Mouse (Mus musculus): ENCODE measurements around the gene Sgpp1. TPM values are rescaled to one million over a fixed set of nuclear protein-coding genes. Genes with fewer than 3 reads are reported as not detected.
"Not testable (repeated sequence)": the region's sequence is repeated elsewhere in the genome, so short reads cannot be mapped to it uniquely, and the experiment has no call there.

Sgpp1 gene
- polyA plus RNA-seq, 1 experiment: 167 TPM

GRCm38 (mm10) chr12:75731927-75732443 lies 3.5 kb downstream of the Sgpp1 start:
- no peak for DNase-seq (ENCODE audit: low read depth)

GRCm38 (mm10) chr12:75731508-75731907 lies 4.0 kb downstream of the Sgpp1 start:
- DNase-seq (ENCODE audit: low read depth): no peak

- no peak for DNase-seq (ENCODE audit: low read depth)
These were observed 5.1 kb downstream of the Sgpp1 start for GRCm38 (mm10) chr12:75730458-75730857.

DNA sequence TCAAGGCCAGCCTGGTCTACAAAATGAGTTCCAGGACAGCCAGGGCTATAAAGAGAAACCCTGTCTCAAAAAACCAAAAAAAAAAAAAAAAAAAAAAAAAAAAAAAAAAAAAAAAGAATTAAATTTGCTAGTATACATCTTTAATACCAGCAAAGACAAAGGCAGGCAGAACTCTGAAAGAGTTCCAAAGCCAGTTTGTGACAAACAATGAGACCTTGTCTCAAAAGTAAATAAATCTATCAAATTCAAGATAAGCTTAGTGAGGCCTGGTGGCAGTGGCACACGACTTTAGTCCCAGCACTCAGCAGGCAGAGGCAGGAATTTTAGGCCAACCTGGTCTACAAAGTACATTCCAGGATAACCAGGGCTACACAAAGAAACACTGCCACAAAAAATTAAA lies 5.7 kb downstream of the Sgpp1 start:
- no peak for DNase-seq (ENCODE audit: low read depth)

GRCm38 (mm10) chr12:75727333-75728125 lies 8.0 kb downstream of the Sgpp1 start:
- no peak for DNase-seq (ENCODE audit: low read depth)

DNA sequence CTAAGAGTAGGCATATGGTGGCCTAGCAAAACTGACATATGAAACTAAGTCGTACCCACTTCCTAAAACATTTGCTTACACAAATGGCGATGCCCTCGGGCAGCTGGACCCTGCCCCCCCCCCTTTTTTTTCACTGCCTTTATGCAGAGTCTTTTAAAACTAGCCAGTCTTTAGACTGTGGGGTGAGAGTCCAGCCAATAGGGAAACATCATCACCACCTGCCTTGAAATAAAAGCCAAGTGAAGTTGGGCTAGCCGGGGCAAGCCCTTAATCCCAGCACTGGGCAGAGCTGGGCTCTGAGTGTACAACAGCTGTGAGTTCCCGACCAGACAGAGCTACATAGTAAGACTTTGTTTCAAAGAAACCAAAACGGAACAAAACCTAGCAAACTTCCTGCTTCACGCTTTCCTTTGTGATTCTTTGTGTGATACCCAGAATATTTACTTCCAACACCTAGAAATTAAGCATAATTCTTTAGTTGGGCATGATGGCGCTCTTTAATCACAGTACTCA lies 9.1 kb downstream of the Sgpp1 start:
- no peak for DNase-seq (ENCODE audit: low read depth)

DNA sequence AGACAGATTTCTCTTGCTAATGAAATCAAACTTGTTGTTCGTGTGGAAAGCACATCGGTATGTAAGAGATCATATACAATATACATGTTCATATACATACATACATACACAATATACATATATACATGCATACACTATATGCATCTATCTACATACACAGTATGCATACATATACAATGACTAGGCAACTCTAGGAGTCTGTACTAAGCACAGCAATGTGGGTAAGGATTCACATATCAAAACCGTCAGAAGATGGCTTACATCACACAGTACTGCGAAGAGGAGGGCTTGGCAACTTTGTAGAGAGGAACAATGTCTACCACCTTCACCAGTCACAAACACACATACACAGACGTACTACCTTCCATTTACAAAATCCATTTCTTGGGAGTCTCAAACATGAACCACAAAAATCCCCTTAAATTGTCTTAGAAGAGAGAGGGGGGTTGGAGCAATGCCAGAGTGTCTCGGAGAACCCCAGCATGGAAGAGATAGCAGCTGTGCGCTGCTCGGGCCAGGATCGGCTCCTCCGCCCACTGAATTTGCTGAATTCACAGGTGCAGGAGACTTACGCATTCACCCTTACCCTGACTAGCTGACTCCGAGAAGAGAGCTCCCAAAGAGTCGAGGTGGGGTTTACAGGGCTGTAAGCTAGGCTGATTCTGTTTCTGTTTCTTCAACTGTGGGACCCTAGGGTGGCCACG lies 10.8 kb downstream of the Sgpp1 start:
- DNase-seq (ENCODE audit: low read depth): no peak

DNA sequence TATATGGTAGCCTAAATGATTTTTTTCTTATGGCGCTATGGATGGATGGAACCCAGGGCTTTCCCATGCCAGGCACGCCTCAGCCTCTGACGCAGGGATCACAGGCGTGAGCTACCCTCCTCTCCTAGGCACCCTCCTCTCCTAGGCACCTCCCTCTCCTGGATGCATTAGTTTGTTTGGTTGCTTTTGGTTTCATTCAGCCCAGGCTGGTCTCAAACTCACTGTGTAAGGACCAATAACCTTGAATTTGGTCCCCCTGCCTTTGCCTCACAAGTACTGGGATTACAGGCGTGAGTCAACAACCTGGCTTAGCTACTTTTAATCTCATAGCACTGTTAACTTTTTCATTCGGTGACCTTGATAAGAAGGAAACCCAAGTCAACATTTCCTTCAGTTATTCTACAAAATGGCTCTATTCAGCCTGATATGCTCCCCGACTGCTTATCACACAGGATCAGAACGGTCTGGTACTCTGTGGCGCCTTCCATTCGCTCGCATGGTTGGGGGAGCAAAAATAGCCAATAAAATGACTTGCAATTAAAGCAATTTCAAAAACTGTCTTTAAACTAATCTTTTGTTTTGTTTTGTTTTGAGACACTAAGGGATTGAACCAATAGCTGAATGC lies 11.6 kb downstream of the Sgpp1 start:
- no peak for DNase-seq (ENCODE audit: low read depth)

DNA sequence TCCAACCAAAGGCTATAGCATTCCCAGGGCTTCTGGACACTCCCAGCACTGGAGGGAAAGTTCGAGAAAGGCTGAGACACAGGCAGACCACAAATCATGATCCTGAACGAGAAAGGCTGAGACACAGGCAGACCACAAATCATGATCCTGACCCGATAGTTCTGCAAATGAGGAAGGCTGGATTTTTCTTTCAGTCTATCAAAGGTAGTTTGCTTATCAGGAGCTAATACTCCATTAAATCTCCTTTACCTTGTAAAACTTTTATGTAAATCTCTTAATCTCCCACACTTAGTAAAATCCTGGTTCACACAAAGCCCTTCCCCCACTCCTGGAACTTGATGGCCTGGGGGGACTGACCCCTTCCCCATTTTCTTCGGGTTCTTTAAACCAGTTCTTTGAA lies 13.6 kb downstream of the Sgpp1 start:
- no peak for DNase-seq (ENCODE audit: low read depth)

DNA sequence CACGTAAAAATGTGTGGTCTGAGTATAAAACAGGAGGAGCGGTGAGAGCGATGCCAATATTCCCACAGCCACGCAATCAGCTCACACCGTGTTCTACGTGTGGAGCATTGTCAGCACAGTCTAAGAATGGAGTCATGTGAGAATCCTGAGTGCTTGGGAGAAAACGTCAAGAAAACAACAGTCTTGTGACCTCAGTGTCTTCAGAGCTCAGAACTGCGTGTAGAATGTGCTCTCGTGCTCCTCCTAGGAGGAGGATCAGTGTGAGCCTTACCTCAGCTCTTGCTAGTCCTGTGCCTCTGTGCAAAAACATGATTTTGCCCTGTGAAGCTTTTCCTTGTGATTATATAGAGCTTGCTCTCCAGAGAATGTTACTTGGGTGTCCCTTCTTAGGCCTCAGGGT lies 14.5 kb downstream of the Sgpp1 start:
- DNase-seq (ENCODE audit: low read depth): no peak

DNA sequence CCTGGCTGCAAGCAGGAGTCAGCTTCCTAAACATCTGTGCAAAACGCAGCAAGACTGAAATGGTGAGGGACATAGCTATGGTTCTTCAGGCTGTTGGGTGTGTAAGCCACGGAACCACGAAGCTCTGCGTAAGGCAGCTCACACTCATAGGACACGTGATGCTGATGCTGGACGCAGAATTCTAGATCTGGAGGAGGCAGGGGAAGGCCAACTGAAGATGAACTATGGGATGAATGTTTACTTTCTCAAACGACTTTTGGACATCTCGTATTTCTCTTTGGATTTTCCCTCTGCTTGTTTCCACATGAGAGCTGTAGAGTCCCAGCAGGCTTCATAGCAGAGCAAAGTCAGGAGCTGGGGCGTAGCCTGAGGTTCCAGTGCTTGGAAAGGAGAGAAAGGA lies 21.9 kb downstream of the Sgpp1 start:
- DNase-seq (ENCODE audit: low read depth): no peak

DNA sequence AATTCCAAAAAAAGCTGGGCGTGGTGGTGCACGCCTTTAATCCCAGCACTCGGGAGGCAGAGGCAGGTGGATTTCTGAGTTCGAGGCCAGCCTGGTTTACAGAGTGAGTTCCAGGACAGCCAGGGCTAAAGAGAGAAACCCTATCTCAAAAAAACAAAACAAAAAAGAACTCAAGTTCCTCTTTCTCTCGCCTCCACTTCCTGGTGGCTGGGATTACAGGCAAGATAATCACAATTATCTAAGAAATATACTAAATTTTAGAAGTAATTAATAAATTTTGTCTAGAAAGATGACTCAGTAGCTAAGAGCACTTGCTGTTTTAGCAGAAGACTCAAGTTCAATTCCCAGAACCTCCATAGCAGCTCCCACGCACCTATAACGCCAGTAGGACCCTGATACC lies 22.6 kb downstream of the Sgpp1 start:
- DNase-seq (ENCODE audit: low read depth): not testable (repeated sequence)

DNA sequence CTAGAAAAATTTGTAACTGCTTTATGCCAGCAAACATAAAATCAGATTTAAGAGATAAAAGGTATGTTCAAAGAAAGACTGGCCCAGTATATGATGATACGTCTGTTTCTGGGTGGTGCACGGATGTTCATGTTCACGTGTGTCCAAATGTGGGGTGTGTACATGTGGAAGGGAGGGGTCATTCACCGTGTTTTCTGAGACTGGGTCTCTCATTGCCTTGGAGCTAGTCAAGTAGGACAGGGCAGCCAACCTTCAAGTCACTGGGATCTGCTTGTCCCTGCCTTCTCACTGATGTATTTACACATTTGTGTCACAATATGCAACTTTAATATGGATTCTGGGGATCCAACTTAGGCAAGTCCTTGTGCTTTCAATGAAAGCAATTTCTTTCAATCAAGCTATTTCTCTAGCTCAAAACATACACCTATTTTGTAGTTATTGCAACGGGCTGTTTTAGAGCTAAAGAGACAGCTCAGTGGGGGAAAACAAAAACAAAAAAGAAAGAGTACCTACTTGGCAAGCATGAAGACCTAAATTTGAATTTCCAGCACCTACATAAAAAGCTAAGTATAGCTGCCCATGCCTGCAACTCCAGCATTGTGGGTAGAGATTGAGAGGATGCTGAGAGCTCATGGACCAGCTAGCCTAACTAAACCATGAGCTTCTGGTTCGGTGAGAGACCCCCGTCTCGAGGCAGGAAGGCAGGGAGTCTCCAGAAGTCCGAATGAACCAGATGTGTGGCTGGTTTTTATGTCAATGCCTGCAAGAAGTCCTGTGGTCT lies 24.7 kb downstream of the Sgpp1 start:
- no peak for DNase-seq (ENCODE audit: low read depth)

DNA sequence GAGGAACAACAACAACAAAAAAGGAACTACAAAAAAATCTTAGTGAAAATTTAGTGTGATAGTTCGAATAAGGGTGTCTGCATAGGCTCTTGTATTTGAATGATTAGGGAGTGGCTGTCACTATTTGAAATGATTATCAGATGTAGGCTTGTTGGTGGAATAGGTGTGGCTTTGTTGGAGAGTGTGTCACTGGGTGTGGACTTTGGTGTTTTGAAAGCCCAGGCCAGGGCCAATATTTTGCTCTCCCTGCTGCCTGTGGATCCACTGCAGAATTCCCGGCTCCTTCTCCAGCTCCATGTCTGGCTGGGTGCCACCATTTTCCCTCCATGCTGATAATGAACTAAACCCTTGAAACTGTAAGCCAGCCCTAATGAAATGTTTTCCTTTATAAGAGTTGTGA lies 26.0 kb downstream of the Sgpp1 start:
- no peak for DNase-seq (ENCODE audit: low read depth)

DNA sequence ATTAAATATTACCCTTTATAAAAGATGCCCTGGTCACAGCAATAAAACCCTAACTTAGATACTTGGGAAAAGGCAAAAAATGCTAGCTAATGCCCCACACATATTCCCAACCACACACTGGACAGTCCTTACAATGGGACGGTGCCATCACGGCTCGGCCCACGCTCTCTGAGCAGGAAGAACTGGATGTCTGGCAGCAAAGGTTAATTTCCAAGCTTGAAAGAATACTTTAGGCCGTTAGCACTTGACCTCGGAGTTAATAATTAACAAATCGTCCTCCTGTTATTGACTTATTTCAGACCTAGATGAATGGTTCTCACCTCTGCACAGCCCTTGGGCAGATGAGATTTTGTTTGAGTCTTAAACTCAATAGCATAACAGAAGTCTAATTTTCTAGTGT lies 28.9 kb downstream of the Sgpp1 start:
- DNase-seq (ENCODE audit: low read depth): no peak

GRCm38 (mm10) chr12:75702739-75703122 lies 32.8 kb downstream of the Sgpp1 start:
- no peak for DNase-seq (ENCODE audit: low read depth)

DNA sequence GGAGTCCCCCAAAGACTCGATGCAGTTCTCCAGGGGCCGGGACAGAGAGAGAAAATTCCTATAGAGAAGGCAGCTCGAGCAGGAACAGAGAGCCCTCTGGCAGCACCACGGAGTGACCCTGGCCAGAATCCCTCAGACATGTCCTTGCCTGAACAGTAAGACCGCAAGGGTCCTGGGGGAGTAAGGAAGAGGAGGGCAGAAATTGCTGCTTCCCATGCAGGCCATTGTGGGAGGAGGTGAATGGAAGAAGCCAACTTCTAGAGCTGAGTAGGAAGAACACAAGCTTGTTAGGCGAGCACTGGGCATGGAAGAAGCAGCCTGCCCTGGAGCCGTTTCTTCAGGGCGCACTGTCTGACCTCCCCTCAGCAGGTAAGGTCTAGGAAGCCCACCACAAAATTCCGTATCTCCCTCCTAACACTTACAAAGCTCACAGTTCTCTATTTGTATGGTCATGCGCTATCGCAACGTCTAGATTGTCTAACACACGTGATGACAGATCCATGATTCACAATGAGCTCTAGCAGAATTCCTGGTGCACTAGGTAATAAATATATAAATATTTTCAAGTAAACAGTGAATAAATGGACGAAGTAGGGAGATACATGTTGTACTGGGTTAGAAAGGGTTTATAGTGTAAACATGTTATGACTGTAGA lies 33.3 kb downstream of the Sgpp1 start:
- DNase-seq (ENCODE audit: low read depth): no peak

GRCm38 (mm10) chr12:75701173-75702083 lies 34.1 kb downstream of the Sgpp1 start:
- DNase-seq (ENCODE audit: low read depth): peak; percentile 94

DNA sequence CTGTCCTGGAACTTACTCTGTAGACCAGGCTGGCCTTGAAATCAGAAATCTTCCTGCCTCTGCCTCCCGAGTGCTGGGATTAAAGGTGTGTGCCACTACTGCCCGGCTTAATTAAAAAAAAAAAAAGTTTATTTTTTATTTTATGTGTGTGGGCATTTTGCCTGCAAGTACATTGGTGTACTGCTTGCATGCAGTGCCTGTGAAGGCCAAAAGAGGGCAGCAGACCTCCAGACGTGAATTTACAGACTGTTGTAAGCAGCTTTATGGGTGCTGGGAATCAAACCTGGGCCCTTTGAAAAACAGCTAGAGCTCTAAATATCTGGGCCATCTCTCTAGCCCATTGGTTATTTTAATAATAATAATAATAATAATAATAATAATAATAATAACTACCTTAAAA lies 36.8 kb downstream of the Sgpp1 start:
- DNase-seq (ENCODE audit: low read depth): no peak

GRCm38 (mm10) chr12:75695845-75696244 lies 39.7 kb downstream of the Sgpp1 start:
- DNase-seq (ENCODE audit: low read depth): not testable (repeated sequence)

Data from gonadal fat pad, adult 2 months (tissue).